Mouse (Mus musculus) urinary bladder, adult 18-20 months (tissue): ENCODE results near the gene Nkain4.

Experiments
- DNase-seq, 2 experiments: peaks; one replicate each; pipeline ENCODE4 v3.0.0; 2022; ENCODE audit warnings: low spot score in 2 of 2, mixed read lengths in 2 of 2

Nkain4 gene

DNA sequence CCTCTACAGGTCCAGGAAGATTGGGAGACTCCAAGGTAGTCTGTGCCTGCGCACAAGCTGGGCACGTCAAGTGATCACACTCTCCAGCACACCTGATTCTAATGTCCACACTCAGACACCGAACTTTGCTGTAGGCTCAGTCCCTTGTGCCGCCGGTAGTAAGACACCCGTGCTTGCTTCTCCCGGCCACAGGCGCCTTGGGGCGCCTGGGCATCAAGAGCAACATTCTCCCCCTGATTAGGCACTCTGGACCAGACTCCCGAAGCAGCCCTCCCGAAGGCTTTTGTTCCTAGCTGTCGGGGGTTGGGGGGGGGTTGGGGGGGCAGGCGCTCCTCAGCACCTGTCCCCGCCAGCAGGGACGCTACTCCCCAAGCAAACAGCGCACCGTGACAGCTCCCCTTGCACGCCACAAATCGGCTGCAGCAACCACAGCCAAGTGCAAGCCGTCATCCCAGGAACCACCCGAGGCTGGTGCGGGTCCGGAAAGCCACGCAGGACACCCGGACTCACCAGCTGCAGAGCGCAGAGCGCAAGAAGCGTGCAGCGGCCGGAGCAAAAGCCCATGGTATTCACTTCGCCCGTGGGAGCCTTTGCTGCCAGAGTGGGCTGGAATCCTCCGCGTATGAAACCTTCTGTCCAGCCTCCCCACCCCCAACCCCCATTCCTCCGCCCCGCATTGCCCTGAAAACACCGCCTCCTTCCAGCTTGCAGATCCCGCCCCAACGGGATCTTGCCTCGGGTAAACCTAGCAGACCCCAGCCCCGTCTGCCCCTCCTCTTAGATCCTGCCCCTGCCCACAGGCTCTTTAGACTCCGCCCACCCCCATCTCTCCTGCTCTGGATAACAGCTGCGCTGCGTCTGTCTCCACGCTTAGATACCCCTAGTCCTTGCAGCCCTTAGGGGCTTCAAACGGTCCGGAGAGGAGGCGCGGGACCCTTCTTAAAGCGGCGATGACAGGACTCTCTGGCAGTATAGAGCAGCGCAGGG, at the start of gene Nkain4:
TSS of gene Nkain4 (minus strand) at position 639 of the 987 bp plus-strand sequence.
- peak in 1 of 2 experiments; percentile 35 for DNase-seq

- DNase-seq = no peak
These were observed 42.4 kb upstream of the Nkain4 start for GRCm38 (mm10) chr2:180996905-180997304.

GRCm38 (mm10) chr2:180996436-180996835, 41.9 kb upstream of the Nkain4 start:
- DNase-seq = peak; percentile 7 to 18

GRCm38 (mm10) chr2:180995457-180995856, 41.0 kb upstream of the Nkain4 start:
- DNase-seq = no peak

DNA sequence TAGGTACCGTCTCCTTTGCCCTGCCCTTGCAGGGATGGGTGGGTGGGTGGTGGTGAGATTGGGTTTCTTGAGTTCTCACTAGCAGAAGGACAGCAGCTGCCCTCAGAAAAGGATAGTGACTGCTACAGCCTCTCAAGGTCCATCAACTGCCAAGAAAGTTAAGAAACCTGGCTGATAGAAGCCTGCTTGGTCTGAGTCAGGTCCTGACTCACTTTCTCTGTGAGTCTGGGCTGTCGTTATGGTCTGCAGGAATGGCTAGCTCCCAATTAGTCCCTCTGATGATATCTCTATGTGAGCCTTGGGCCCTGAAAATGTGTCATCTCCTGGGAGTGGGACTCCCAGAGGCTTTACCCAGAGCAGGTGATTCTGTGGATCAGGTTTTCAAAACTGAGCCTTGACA, 39.9 kb upstream of the Nkain4 start:
- DNase-seq = no peak

GRCm38 (mm10) chr2:180990347-180990746, 35.8 kb upstream of the Nkain4 start:
- DNase-seq = no peak

- DNase-seq = no peak
These were observed 34.4 kb upstream of the Nkain4 start for GRCm38 (mm10) chr2:180988948-180989347.

DNA sequence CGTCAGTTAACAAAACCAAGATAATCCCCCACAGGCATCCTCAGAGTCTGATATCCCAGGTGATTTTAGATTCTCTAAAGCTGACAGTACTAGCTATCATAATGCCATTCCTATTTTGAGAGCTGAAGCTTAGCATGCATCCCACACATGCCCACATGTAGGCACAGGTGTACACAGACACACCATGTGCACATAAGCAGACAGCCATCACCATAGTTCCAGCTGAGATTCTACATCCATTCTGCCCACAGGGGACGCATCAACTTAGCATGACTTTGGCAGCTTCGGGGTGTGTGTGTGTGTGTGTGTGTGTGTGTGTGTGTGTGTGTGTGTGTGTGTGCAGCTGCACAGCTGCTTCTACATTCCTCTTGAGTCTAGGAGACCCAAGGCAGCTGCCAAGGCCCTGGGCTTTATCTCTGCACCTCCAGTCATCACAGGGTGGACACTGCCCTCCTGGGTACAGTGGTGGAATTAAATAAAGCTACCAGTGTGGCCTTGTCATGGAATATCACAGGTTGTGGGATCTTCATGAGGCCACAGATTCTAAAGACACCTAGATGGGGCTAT, 33.9 kb upstream of the Nkain4 start:
- DNase-seq = no peak

DNA sequence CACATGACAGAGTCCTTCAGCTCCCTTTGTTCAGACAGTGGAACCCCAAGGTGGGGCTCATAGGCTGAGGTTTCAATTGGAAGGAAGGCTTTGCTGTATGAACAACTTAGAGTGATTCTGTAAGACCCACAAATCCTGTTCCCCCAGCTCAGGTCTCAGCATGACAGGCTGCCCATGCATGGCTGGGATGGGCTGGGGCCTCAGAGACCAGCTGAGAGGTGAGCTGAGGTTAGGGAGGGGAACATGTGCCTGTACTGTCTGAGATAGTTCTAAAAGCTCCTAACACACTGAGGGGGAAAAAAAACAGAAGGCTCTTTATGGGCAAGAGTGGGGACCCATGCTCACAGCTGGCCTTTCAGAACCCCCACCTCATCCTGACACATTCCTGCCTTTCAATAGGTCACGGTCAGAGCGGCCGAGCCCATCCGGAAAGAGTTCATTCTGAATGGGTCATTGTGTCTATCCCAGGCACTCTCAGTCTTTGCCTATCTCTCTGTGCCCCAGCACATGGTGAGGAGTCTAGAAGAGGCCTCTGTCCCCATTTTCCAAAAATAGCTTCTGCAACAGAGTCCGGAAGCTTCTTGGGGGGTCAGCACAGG, 33.0 kb upstream of the Nkain4 start:
- no peak for DNase-seq

GRCm38 (mm10) chr2:180987001-180987400, 32.5 kb upstream of the Nkain4 start:
- DNase-seq = no peak

- no peak for DNase-seq
These were observed 31.9 kb upstream of the Nkain4 start, which contains the start of gene Col20a1 for GRCm38 (mm10) chr2:180986449-180986848. Gene Col20a1 (plus strand): TSS chr2:180986535.

GRCm38 (mm10) chr2:180985635-180986034, 31.1 kb upstream of the Nkain4 start:
- DNase-seq = no peak

- DNase-seq = no peak
These were observed 26.6 kb upstream of the Nkain4 start for GRCm38 (mm10) chr2:180981133-180981532.

GRCm38 (mm10) chr2:180967010-180967763, 12.7 kb upstream of the Nkain4 start, which contains the start of gene Arfgap1:
Gene Arfgap1 (plus strand): TSS chr2:180967225.
- DNase-seq = peak; percentile 87 to 90

GRCm38 (mm10) chr2:180966092-180966882, 11.8 kb upstream of the Nkain4 start:
- no peak for DNase-seq

GRCm38 (mm10) chr2:180963956-180964355, 9.5 kb upstream of the Nkain4 start:
- DNase-seq = peak; percentile 62 to 69

- no peak for DNase-seq
These were observed 8.3 kb upstream of the Nkain4 start for GRCm38 (mm10) chr2:180962616-180963308.

- DNase-seq = no peak
These were observed 5.7 kb upstream of the Nkain4 start for GRCm38 (mm10) chr2:180960187-180960586.

GRCm38 (mm10) chr2:180959605-180960004, 5.1 kb upstream of the Nkain4 start:
- no peak for DNase-seq

DNA sequence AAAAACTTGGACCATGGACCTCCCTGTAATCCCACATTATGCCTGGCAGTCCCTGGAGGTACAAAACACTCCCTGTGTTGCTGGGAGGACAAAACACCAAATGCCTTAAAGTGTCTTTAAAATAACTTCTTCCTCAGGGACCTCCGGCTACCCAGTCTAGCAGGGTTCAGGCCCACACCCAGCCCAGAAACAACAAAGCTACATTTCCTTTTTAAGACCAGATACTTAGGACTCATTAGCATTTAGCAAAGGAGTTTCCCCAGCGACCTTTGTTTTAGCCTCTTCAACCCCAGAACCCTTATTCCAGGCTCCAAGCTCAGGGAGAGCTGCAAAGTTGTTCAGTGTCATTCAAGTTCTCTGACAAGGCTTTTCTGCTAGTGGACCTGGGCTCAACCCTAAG, 861 bp downstream of the Nkain4 start:
- no peak for DNase-seq
